Mouse (Mus musculus) midbrain, embryonic 14.5 days (tissue): ENCODE results near the gene Gpbar1. TPM values are rescaled to one million over a fixed set of nuclear protein-coding genes. Genes with fewer than 3 reads are reported as not detected.

Source experiments
- ATAC-seq: fragments of 200-750 bp; cut with Nextera tagmentation; 2 replicates; pipeline ENCODE4 v1.8.0; 2017; ENCODE audit warnings: moderate number of reproducible peaks, moderate library complexity; ENCODE audit not compliant: low FRiP score, low TSS enrichment
- DNase-seq: peaks from one replicate; pipeline ENCODE4 v3.0.0-alpha.2; 2015
- H3K27ac ChIP-seq: fragments of 300-500 bp; sonication (generic); replicated peaks from 2 replicates; pipeline ENCODE4 v1.5.1; 2014; ENCODE audit warnings: mild to moderate bottlenecking, low read depth, low read length, moderate library complexity
- H3K27me3 ChIP-seq: fragments of 300-500 bp; sonication (generic); 2 replicates; pipeline ENCODE4 v1.6.1; 2014; ENCODE audit warnings: low read length, control low read depth, mixed read lengths; ENCODE audit not compliant: control insufficient read depth, insufficient read depth
- H3K36me3 ChIP-seq: fragments of 300-500 bp; sonication (generic); 2 replicates; pipeline ENCODE4 v1.6.1; 2014; ENCODE audit warnings: low read length, control low read depth; ENCODE audit not compliant: control insufficient read depth, insufficient read depth
- H3K4me1 ChIP-seq: fragments of 300-500 bp; sonication (generic); 2 replicates; pipeline ENCODE4 v1.6.1; 2014; ENCODE audit warnings: mild to moderate bottlenecking, antibody characterized with exemption, low read length, control low read depth; ENCODE audit not compliant: control insufficient read depth, insufficient read depth
- H3K4me2 ChIP-seq: fragments of 300-500 bp; sonication (generic); 2 replicates; pipeline ENCODE4 v1.6.1; 2014; ENCODE audit warnings: mild to moderate bottlenecking, low read length, moderate library complexity
- H3K4me3 ChIP-seq: fragments of 300-500 bp; sonication (generic); replicated peaks from 2 replicates; pipeline ENCODE4 v1.5.1; 2014; ENCODE audit warnings: low read depth, low read length
- H3K9ac ChIP-seq: fragments of 300-500 bp; sonication (generic); replicated peaks from 2 replicates; pipeline ENCODE4 v1.6.1; 2014; ENCODE audit warnings: mild to moderate bottlenecking, low read length, moderate library complexity
- H3K9me3 ChIP-seq: fragments of 300-500 bp; sonication (generic); 2 replicates; pipeline ENCODE4 v1.6.1; 2016; ENCODE audit warnings: low read length, control low read depth, mixed read lengths; ENCODE audit not compliant: control insufficient read depth
- WGBS: fragments of 180-500 bp; shearing (Covaris S2); extraction: QIAGEN DNeasy Blood & Tissue Kit; methylation state at CpG from one replicate; pipeline ENCODE4 v1.1.7; 2014; 5-methylcytosine and 5-hydroxymethylcytosine counted together
- polyA plus RNA-seq: library from polyadenylated mRNA; unstranded; fragments of >200 nt; fragmentation: Nextera tagmentation; extraction: Ambion mirVana; gene quantifications from 2 replicates; pipeline ENCODE4 v1.2.1, GENCODE M21; 2014

The Gpbar1 gene
- polyA plus RNA-seq, 1 experiment from 2014 or later: 0.39 TPM

GRCm38 (mm10) chr1:74304339-74304790 is 26.0 kb downstream of the Gpbar1 start:
- Histone ChIP-seq H3K9ac (no peak overlapping the region), H3K4me1 (peaks cover 6% of the 10 kb centered on the region; the same call in 1 of the 2 replicates), H3K27me3 (peaks cover 15% of the 10 kb centered on the region), H3K4me3 (peak overlapping the region; percentile 37), H3K4me2 (peak overlapping the region; percentile 66), H3K36me3 (no peaks in the 10 kb centered on the region), H3K27ac (no peak overlapping the region), H3K9me3 (no peaks in the 10 kb centered on the region)
- peak; percentile 3 for DNase-seq
- ATAC-seq: no peak
- WGBS: 11% methylated on average over 12 of the region's 12 CpGs

GRCm38 (mm10) chr1:74304946-74305345 is 26.6 kb downstream of the Gpbar1 start:
- Histone ChIP-seq H3K9ac (no peak overlapping the region), H3K27me3 (peaks cover 15% of the 10 kb centered on the region), H3K4me3 (no peak overlapping the region), H3K4me1 (peaks cover 6% of the 10 kb centered on the region; the same call in 1 of the 2 replicates), H3K9me3 (no peaks in the 10 kb centered on the region), H3K36me3 (no peaks in the 10 kb centered on the region), H3K27ac (no peak overlapping the region), H3K4me2 (no peak overlapping the region)
- DNase-seq (no peak), ATAC-seq (no peak)
- WGBS: 80% methylated on average over 4 of the region's 4 CpGs

- DNase-seq (no peak), ATAC-seq (no peak)
- Histone ChIP-seq H3K4me1 (peaks cover 6% of the 10 kb centered on the region; the same call in 1 of the 2 replicates), H3K27me3 (peaks cover 15% of the 10 kb centered on the region), H3K27ac (no peak within 1 kb of the TSS), H3K9me3 (no peaks in the 10 kb centered on the region), H3K9ac (no peak within 1 kb of the TSS), H3K36me3 (no peaks in the 10 kb centered on the region), H3K4me3 (no peak within 1 kb of the TSS; the same call in 1 of the 2 replicates), H3K4me2 (peak within 1 kb of the TSS; percentile 66)
- WGBS: 92% methylated on average over 2 of the region's 2 CpGs
Measured at GRCm38 (mm10) chr1:74305522-74305921, 27.2 kb downstream of the Gpbar1 start, which contains the start of gene Tmbim1. TSS of gene Tmbim1 (minus strand) at chr1:74305622.

- Histone ChIP-seq H3K27me3 (peaks cover 15% of the 10 kb centered on the region), H3K27ac (no peak overlapping the region), H3K4me2 (no peak overlapping the region), H3K9me3 (no peaks in the 10 kb centered on the region), H3K4me3 (no peak overlapping the region), H3K9ac (no peak overlapping the region), H3K4me1 (peaks cover 6% of the 10 kb centered on the region; the same call in 1 of the 2 replicates), H3K36me3 (no peaks in the 10 kb centered on the region)
- 100% methylated on average over 1 of the region's 1 CpGs for WGBS
- ATAC-seq: no peak
- no peak for DNase-seq
Measured at GRCm38 (mm10) chr1:74307146-74307545, 28.8 kb downstream of the Gpbar1 start.

- ATAC-seq (no peak), DNase-seq (no peak)
- H3K4me2 ChIP-seq: no peak overlapping the region
- H3K4me3 ChIP-seq: no peak overlapping the region
- H3K27ac ChIP-seq: no peak overlapping the region
- no peaks in the 10 kb centered on the region for H3K9me3 ChIP-seq
- no peaks in the 10 kb centered on the region for H3K36me3 ChIP-seq
- WGBS: 82% methylated on average over 10 of the region's 10 CpGs
- peaks cover 6% of the 10 kb centered on the region; the same call in 1 of the 2 replicates for H3K4me1 ChIP-seq
- no peak overlapping the region for H3K9ac ChIP-seq
- peaks cover 15% of the 10 kb centered on the region for H3K27me3 ChIP-seq
Measured at GRCm38 (mm10) chr1:74308001-74308964, 29.9 kb downstream of the Gpbar1 start.

GRCm38 (mm10) chr1:74309767-74310166 is 31.4 kb downstream of the Gpbar1 start:
- ATAC-seq (no peak), DNase-seq (no peak)
- Histone ChIP-seq H3K36me3 (no peaks in the 10 kb centered on the region), H3K9ac (no peak overlapping the region), H3K9me3 (no peaks in the 10 kb centered on the region), H3K27me3 (peaks cover 3% of the 10 kb centered on the region; the same call in 1 of the 2 replicates), H3K4me3 (no peak overlapping the region), H3K4me2 (no peak overlapping the region), H3K4me1 (no peaks in the 10 kb centered on the region), H3K27ac (no peak overlapping the region)
- 63% methylated on average over 3 of the region's 3 CpGs for WGBS

- H3K36me3 ChIP-seq: no peaks in the 10 kb centered on the region
- no peak overlapping the region for H3K4me3 ChIP-seq
- no peak overlapping the region for H3K4me2 ChIP-seq
- no peaks in the 10 kb centered on the region for H3K4me1 ChIP-seq
- DNase-seq: peak; percentile 92
- no peak overlapping the region for H3K9ac ChIP-seq
- H3K27ac ChIP-seq: no peak overlapping the region
- ATAC-seq: no peak
- H3K27me3 ChIP-seq: no peaks in the 10 kb centered on the region
- 4% methylated on average over 3 of the region's 3 CpGs for WGBS
- no peaks in the 10 kb centered on the region for H3K9me3 ChIP-seq
Measured at GRCm38 (mm10) chr1:74313049-74313692, 34.8 kb downstream of the Gpbar1 start.

- WGBS: 90% methylated on average over 3 of the region's 3 CpGs
- H3K9ac ChIP-seq: no peak overlapping the region
- H3K4me1 ChIP-seq: no peaks in the 10 kb centered on the region
- DNase-seq (no peak), ATAC-seq (no peak)
- H3K4me3 ChIP-seq: no peak overlapping the region
- no peaks in the 10 kb centered on the region for H3K9me3 ChIP-seq
- no peak overlapping the region for H3K27ac ChIP-seq
- no peaks in the 10 kb centered on the region for H3K27me3 ChIP-seq
- no peak overlapping the region for H3K4me2 ChIP-seq
- H3K36me3 ChIP-seq: no peaks in the 10 kb centered on the region
Measured at GRCm38 (mm10) chr1:74314796-74315195, 36.4 kb downstream of the Gpbar1 start.
